Mouse (Mus musculus) myocyte (in vitro differentiated cells): ENCODE measurements at regions not wholly inside any gene's neighbourhood (a gene's known extent, or its start where the extent isn't known, plus 50 kb on each side); places are given as distances from the start of the nearest gene placed in this dataset.

Experiments used
- E2F4 ChIP-seq: IDR thresholded peaks from one replicate; pipeline ENCODE4 v1.6.1; 2011; ENCODE audit warnings: mild to moderate bottlenecking, control low read depth, moderate library complexity; ENCODE audit not compliant: insufficient read depth
- POLR2A ChIP-seq: IDR thresholded peaks from one replicate; pipeline ENCODE4 v1.6.1; 2011; ENCODE audit warnings: low read depth, mild to moderate bottlenecking, control low read depth, moderate library complexity; ENCODE audit not compliant: insufficient read length
- TCF3 ChIP-seq: IDR thresholded peaks from one replicate; pipeline ENCODE4 v1.6.1; 2011; ENCODE audit warnings: low read depth, control low read depth; ENCODE audit not compliant: insufficient read length
- USF1 ChIP-seq: IDR thresholded peaks from one replicate; pipeline ENCODE4 v1.6.1; 2011; ENCODE audit warnings: low read depth, mild to moderate bottlenecking, control low read depth, moderate library complexity

GRCm38 (mm10) chr12:52370153-52370710 is 133.5 kb upstream of the Arhgap5 start:
- TF ChIP-seq POLR2A: no peak
- no peak for TF ChIP-seq TCF3
- TF ChIP-seq USF1: no peak
- TF ChIP-seq E2F4: no peak
